ENCODE assay signal across 11 mouse cellular contexts in the genomic region with DNA sequence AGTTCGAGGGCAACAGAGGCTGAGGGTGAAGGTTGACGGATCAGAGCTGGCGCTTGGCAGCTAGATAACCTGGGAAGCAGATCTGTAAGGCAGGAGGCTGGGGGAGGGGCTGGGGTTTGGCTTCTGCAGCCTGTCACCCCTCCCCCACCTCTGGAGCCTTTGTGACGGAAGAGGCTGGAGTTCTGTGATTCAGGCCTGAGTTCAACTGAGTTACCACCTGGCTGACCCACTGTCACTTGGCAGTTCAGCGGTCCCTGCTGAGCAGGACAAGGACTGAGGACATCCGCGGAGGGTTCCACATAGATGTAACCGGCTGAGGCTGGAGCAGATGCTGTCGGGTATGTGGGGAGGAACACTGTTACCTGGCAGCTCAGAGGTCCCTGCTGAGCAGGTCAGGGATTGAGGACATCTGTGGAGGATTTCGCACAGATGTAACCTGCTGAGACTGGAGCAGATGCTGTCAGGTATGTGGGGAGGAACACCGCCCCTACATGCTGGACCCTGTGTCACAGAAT.
A peak's percentile ranks its signal among the peaks of the same experiment; 100 is the strongest.
DNase-seq lines count a peak whose midpoint lies in the region; ATAC-seq and TF ChIP-seq lines count a peak whose summit lies in the region.
"Had no signal": no experiment of that assay in that cellular context is flagged by ENCODE, and none has a peak within 500 bp of the region (broad histone marks: within the 10 kb centered on the region; RNA-seq: fewer than 3 reads in every experiment).

No protein-coding gene starts in this region.

- no peak overlapping the region for H3K9ac ChIP-seq in forebrain, embryonic 11.5 days (ENCODE audit: low read length)
- no peak overlapping the region for H3K9ac ChIP-seq in forebrain, postnatal 0 days
- H3K9ac ChIP-seq in stomach, embryonic 14.5 days (replicated peaks; ENCODE audit: low read depth, low read length): no peak overlapping the region
- H3K9ac ChIP-seq in stomach, postnatal 0 days (ENCODE audit: low read length): no peak overlapping the region
- H3K9ac ChIP-seq in hindbrain, embryonic 16.5 days (ENCODE audit: low read depth, low read length): no peak overlapping the region
- H3K9ac ChIP-seq: heart, embryonic 15.5 days; liver, embryonic 15.5 days had no signal

- no peaks in the 10 kb centered on the region for H3K27me3 ChIP-seq in forebrain, embryonic 11.5 days (ENCODE audit: control insufficient read depth, insufficient read depth, low read length)
- no peaks in the 10 kb centered on the region for H3K27me3 ChIP-seq in forebrain, postnatal 0 days (ENCODE audit: insufficient read depth, low read length)
- no peaks in the 10 kb centered on the region for H3K27me3 ChIP-seq in stomach, embryonic 14.5 days (ENCODE audit: control insufficient read depth, insufficient read depth, low read length)
- H3K27me3 ChIP-seq in stomach, postnatal 0 days (ENCODE audit: control insufficient read depth, insufficient read depth, low read length): no peaks in the 10 kb centered on the region
- no peaks in the 10 kb centered on the region for H3K27me3 ChIP-seq in hindbrain, embryonic 16.5 days (replicated peaks; ENCODE audit: control insufficient read depth, insufficient read depth, low read length)
- H3K27me3 ChIP-seq: heart, embryonic 15.5 days; liver, embryonic 15.5 days had no signal

- H3K4me1 ChIP-seq in forebrain, embryonic 11.5 days (replicated peaks; ENCODE audit: control insufficient read depth, insufficient read depth, low read length): no peaks in the 10 kb centered on the region; the same call in 1 of the 2 replicates
- H3K4me1 ChIP-seq in forebrain, postnatal 0 days (ENCODE audit: insufficient read depth): no peaks in the 10 kb centered on the region
- no peaks in the 10 kb centered on the region for H3K4me1 ChIP-seq in stomach, embryonic 14.5 days (ENCODE audit: control insufficient read depth, insufficient read depth, low read length)
- H3K4me1 ChIP-seq in stomach, postnatal 0 days (replicated peaks; ENCODE audit: control insufficient read depth, insufficient read depth): no peaks in the 10 kb centered on the region
- H3K4me1 ChIP-seq in hindbrain, embryonic 16.5 days (ENCODE audit: control insufficient read depth, insufficient read depth, low read depth, low read length): no peaks in the 10 kb centered on the region
- H3K4me1 ChIP-seq: liver, embryonic 15.5 days had no signal

- ATAC-seq in forebrain, embryonic 11.5 days (replicated peaks; ENCODE audit: low FRiP score): peak; percentile 49; the same call in 1 of the 2 replicates
- ATAC-seq in forebrain, postnatal 0 days: no peak
- peak; percentile 37; the same call in 1 of the 2 replicates for ATAC-seq in stomach, embryonic 14.5 days (ENCODE audit: insufficient number of reproducible peaks, insufficient read depth, low FRiP score, low read depth)
- ATAC-seq in stomach, postnatal 0 days (ENCODE audit: low FRiP score, low TSS enrichment): no peak
- peak; percentile 82 for ATAC-seq in hindbrain, embryonic 16.5 days
- no peak for ATAC-seq in CD4-positive, CD25-positive, alpha-beta regulatory T cell, adult 4 months

- H3K36me3 ChIP-seq in forebrain, embryonic 11.5 days (ENCODE audit: control insufficient read depth, insufficient read depth, low read length): no peaks in the 10 kb centered on the region
- no peaks in the 10 kb centered on the region for H3K36me3 ChIP-seq in forebrain, postnatal 0 days (ENCODE audit: insufficient read depth)
- no peaks in the 10 kb centered on the region for H3K36me3 ChIP-seq in stomach, embryonic 14.5 days (ENCODE audit: control insufficient read depth, insufficient read depth, low read length)
- no peaks in the 10 kb centered on the region for H3K36me3 ChIP-seq in stomach, postnatal 0 days (ENCODE audit: control insufficient read depth, insufficient read depth, low read length)
- H3K36me3 ChIP-seq in hindbrain, embryonic 16.5 days (ENCODE audit: control insufficient read depth, insufficient read depth, low read length): no peaks in the 10 kb centered on the region
- H3K36me3 ChIP-seq: heart, embryonic 15.5 days; liver, embryonic 15.5 days had no signal

- TF ChIP-seq EP300 in stomach, postnatal 0 days (optimal IDR thresholded peaks at IDR 0.05): no peak

- H3K9me3 ChIP-seq in forebrain, embryonic 11.5 days (ENCODE audit: control insufficient read depth, low read length): no peaks in the 10 kb centered on the region
- no peaks in the 10 kb centered on the region for H3K9me3 ChIP-seq in forebrain, postnatal 0 days (ENCODE audit: low read length)
- no peaks in the 10 kb centered on the region for H3K9me3 ChIP-seq in stomach, embryonic 14.5 days (ENCODE audit: control insufficient read depth, low read depth, low read length)
- no peaks in the 10 kb centered on the region for H3K9me3 ChIP-seq in stomach, postnatal 0 days (ENCODE audit: control insufficient read depth, low read length)
- H3K9me3 ChIP-seq in hindbrain, embryonic 16.5 days (ENCODE audit: control insufficient read depth, low read length): no peaks in the 10 kb centered on the region
- H3K9me3 ChIP-seq: heart, embryonic 15.5 days; liver, embryonic 15.5 days had no signal

- TF ChIP-seq CTCF in forebrain, postnatal 0 days (IDR thresholded peaks at IDR 0.05; ENCODE audit: low read depth): no peak
- TF ChIP-seq CTCF in stomach, postnatal 0 days (IDR thresholded peaks at IDR 0.05; ENCODE audit: low read depth): no peak
- TF ChIP-seq CTCF in layer of hippocampus, adult 2 months (conservative IDR thresholded peaks at IDR 0.05): no peak

- peak; percentile 59 for DNase-seq in forebrain, embryonic 11.5 days (ENCODE audit: low spot score)
- DNase-seq in forebrain, postnatal 0 days: no peak
- no peak for DNase-seq in stomach, postnatal 0 days (ENCODE audit: low spot score)
- DNase-seq in layer of hippocampus, adult 2 months (ENCODE audit: low spot score in 2 of 2): no peak
- no peak for DNase-seq in layer of hippocampus, postnatal 25 days (ENCODE audit: extremely low spot score in 1 of 2, low spot score in 1 of 2)
- DNase-seq: adrenal gland, postnatal 10 days had no signal

- no peak overlapping the region for H3K27ac ChIP-seq in forebrain, embryonic 11.5 days (ENCODE audit: low read depth, low read length)
- no peak overlapping the region for H3K27ac ChIP-seq in forebrain, postnatal 0 days (ENCODE audit: low read depth, low read length)
- H3K27ac ChIP-seq in stomach, embryonic 14.5 days (ENCODE audit: low read length): no peak overlapping the region
- H3K27ac ChIP-seq in stomach, postnatal 0 days (replicated peaks): no peak overlapping the region
- H3K27ac ChIP-seq in hindbrain, embryonic 16.5 days (ENCODE audit: low read depth, low read length): no peak overlapping the region
- no peak overlapping the region for H3K27ac ChIP-seq in layer of hippocampus, adult 2 months
- H3K27ac ChIP-seq: heart, embryonic 15.5 days; liver, embryonic 15.5 days had no signal

- no peak overlapping the region for H3K4me3 ChIP-seq in forebrain, embryonic 11.5 days (ENCODE audit: low read depth, low read length)
- H3K4me3 ChIP-seq in forebrain, postnatal 0 days (ENCODE audit: low read depth, low read length): no peak overlapping the region
- H3K4me3 ChIP-seq in stomach, embryonic 14.5 days (ENCODE audit: low read depth, low read length): no peak overlapping the region
- H3K4me3 ChIP-seq in stomach, postnatal 0 days (ENCODE audit: low read depth, low read length): no peak overlapping the region
- no peak overlapping the region for H3K4me3 ChIP-seq in hindbrain, embryonic 16.5 days (ENCODE audit: low read length)
- no peak overlapping the region for H3K4me3 ChIP-seq in layer of hippocampus, adult 2 months
- H3K4me3 ChIP-seq: heart, embryonic 15.5 days; liver, embryonic 15.5 days had no signal

- H3K4me2 ChIP-seq in forebrain, embryonic 11.5 days (ENCODE audit: low read depth, low read length, severe bottlenecking): no peak overlapping the region
- no peak overlapping the region for H3K4me2 ChIP-seq in forebrain, postnatal 0 days (ENCODE audit: low read depth)
- H3K4me2 ChIP-seq in stomach, embryonic 14.5 days (replicated peaks; ENCODE audit: low read depth, low read length): no peak overlapping the region
- H3K4me2 ChIP-seq in stomach, postnatal 0 days (replicated peaks; ENCODE audit: low read depth): no peak overlapping the region
- H3K4me2 ChIP-seq in hindbrain, embryonic 16.5 days (ENCODE audit: low read length): no peak overlapping the region
- H3K4me2 ChIP-seq: heart, embryonic 15.5 days; liver, embryonic 15.5 days had no signal

- WGBS in forebrain, embryonic 11.5 days: 20% methylated on average over 11 of the region's 11 CpGs
- 22% methylated on average over 11 of the region's 11 CpGs for WGBS in forebrain, postnatal 0 days
- 25% methylated on average over 11 of the region's 11 CpGs for WGBS in stomach, embryonic 14.5 days
- 27% methylated on average over 11 of the region's 11 CpGs for WGBS in stomach, postnatal 0 days
- WGBS in hindbrain, embryonic 16.5 days: 24% methylated on average over 11 of the region's 11 CpGs

Comparison
In these comparisons a context has a peak if more than half of its experiments do, and no peak if none do; other contexts are left out.
1. ATAC-seq: peak in forebrain, embryonic 11.5 days (single experiment), stomach, embryonic 14.5 days (single experiment) and hindbrain, embryonic 16.5 days (single experiment); none in forebrain, postnatal 0 days (single experiment), stomach, postnatal 0 days (single experiment) and CD4-positive, CD25-positive, alpha-beta regulatory T cell, adult 4 months (single experiment).